Mouse (Mus musculus) limb, embryonic 13.5 days (tissue): ENCODE data around the gene U2af1. TPM values are rescaled to one million over a fixed set of nuclear protein-coding genes. Genes with fewer than 3 reads are reported as not detected.

Experiments
- ATAC-seq: fragments of 200-750 bp; cut with Nextera tagmentation; 2 replicates; pipeline ENCODE4 v1.8.0; 2017; ENCODE audit warnings: low read depth, moderate number of reproducible peaks, moderate TSS enrichment; ENCODE audit not compliant: low FRiP score
- H3K27ac ChIP-seq: fragments of 300-500 bp; sonication (generic); 2 replicates; pipeline ENCODE4 v1.5.1; 2015; ENCODE audit warnings: inconsistent platforms, mild to moderate bottlenecking, moderate library complexity
- H3K27me3 ChIP-seq: fragments of 300-500 bp; sonication (generic); 2 replicates; pipeline ENCODE4 v1.6.1; 2015; ENCODE audit warnings: mild to moderate bottlenecking, inconsistent platforms
- H3K36me3 ChIP-seq: fragments of 300-500 bp; sonication (generic); 2 replicates; pipeline ENCODE4 v1.6.1; 2015; ENCODE audit warnings: inconsistent platforms, mild to moderate bottlenecking, moderate library complexity
- H3K4me1 ChIP-seq: fragments of 300-500 bp; sonication (generic); 2 replicates; pipeline ENCODE4 v1.6.1; 2015; ENCODE audit warnings: inconsistent platforms
- H3K4me2 ChIP-seq: fragments of 300-500 bp; sonication (generic); replicated peaks from 2 replicates; pipeline ENCODE4 v1.6.1; 2015; ENCODE audit warnings: inconsistent platforms, mild to moderate bottlenecking, moderate library complexity
- H3K4me3 ChIP-seq: fragments of 300-500 bp; sonication (generic); 2 replicates; pipeline ENCODE4 v1.5.1; 2015; ENCODE audit warnings: moderate library complexity, mild to moderate bottlenecking, inconsistent platforms
- H3K9ac ChIP-seq: fragments of 300-500 bp; sonication (generic); 2 replicates; pipeline ENCODE4 v1.6.1; 2015; ENCODE audit warnings: mild to moderate bottlenecking, inconsistent platforms
- H3K9me3 ChIP-seq: fragments of 300-500 bp; sonication (generic); 2 replicates; pipeline ENCODE4 v1.6.1; 2016; ENCODE audit warnings: inconsistent platforms
- WGBS: fragments of 180-500 bp; shearing (Covaris S2); methylation state at CpG from one replicate; pipeline ENCODE4 v1.1.7; 2015; 5-methylcytosine and 5-hydroxymethylcytosine counted together
- polyA plus RNA-seq: library from polyadenylated mRNA; unstranded; fragments of >200 nt; fragmentation: Nextera tagmentation; extraction: Ambion mirVana; gene quantifications from 2 replicates; pipeline ENCODE4 v1.2.1, GENCODE M21; 2015

The U2af1 gene
- polyA plus RNA-seq, 1 experiment from 2014 or later, result 354 TPM

DNA sequence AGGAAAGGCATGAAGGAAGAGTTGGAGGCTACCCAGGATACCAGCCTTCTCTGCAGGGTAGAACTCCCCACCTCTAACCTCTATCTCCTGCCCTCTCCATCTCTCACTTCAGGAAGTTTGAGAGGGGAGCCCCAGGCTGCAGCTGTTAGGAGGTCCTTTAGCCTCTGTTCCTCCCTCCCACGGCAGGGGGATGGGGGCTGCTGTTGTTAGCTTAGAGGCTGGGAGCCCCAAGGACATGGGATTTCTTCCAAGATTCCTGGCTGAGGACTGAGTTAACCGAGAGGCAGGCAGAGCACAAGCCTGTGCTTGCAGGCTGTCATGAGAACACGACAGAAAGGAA is 27.5 kb upstream of the U2af1 start:
- Histone ChIP-seq H3K27ac (peak overlapping the region; percentile 86), H3K9me3 (no peaks in the 10 kb centered on the region), H3K4me2 (peak overlapping the region; percentile 35), H3K27me3 (peaks cover 6% of the 10 kb centered on the region; the same call in 1 of the 2 replicates), H3K4me3 (no peak overlapping the region), H3K4me1 (peaks cover 11% of the 10 kb centered on the region), H3K9ac (peak overlapping the region; percentile 40), H3K36me3 (no peaks in the 10 kb centered on the region)
- WGBS, result 36% methylated on average over 3 of the region's 3 CpGs
- ATAC-seq, result peak; percentile 73

DNA sequence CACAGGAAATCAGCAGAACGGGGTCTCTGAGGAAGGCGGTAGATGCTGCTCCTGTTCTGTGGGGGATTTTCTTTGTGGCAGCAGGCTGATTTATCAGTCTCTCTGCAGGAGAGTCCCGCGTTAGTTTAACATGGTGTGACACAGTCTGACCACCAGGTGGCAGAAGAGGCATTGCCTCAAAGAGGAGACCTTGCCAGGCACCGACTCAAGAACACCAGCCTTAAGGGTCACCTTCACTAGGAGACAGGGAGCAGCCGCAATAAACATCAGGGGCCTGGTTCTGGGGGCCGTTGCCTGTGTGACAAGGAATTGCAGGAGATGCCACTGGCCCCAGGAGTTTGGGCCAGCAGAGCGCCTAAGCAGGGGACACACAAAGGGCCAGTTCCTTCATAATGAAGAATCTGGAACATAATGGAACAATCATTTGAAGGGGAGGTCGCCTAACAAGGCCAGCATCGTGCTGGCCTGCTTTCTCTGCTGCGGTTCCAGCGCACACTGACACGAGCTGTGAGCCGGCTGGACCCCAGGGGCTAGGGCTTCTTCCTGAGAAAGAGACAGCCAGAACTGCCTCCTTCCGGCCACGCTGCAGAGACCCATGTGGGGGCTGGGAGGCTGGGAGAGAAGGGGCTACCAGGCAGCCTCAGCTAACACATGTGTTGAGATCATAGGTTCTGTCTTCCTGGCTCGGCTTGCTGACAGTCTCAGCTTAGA is 27.0 kb upstream of the U2af1 start:
- peak; percentile 65 for ATAC-seq
- Histone ChIP-seq H3K4me1 (peaks cover 11% of the 10 kb centered on the region), H3K9me3 (no peaks in the 10 kb centered on the region), H3K27ac (peak overlapping the region; percentile 86), H3K36me3 (no peaks in the 10 kb centered on the region), H3K4me2 (peak overlapping the region; percentile 35), H3K4me3 (no peak overlapping the region), H3K9ac (peak overlapping the region; percentile 40), H3K27me3 (peaks cover 6% of the 10 kb centered on the region; the same call in 1 of the 2 replicates)
- WGBS, result 9% methylated on average over 17 of the region's 17 CpGs

DNA sequence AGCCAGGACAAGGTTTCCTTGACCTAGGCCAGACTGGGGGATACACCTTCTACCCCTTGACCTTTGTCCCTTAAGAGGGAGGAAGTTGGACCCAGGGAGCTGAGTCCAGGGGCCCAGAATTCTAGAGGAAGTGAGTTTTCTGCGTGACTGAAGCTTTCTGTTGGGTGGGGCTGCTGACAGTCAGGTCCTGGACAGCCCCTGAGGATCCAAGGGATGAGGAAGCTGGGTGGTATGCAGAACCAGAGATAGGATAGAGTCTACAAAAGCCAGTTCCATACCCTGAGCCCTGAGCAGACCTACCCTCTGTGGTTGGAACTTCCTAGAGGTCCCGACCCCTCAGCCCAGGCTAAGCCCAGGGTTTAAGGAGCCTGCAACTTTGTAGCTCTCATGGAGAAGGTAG is 21.8 kb upstream of the U2af1 start:
- Histone ChIP-seq H3K9ac (no peak overlapping the region), H3K4me3 (no peak overlapping the region), H3K27me3 (peaks cover 14% of the 10 kb centered on the region; the same call in 1 of the 2 replicates), H3K4me2 (no peak overlapping the region), H3K4me1 (no peaks in the 10 kb centered on the region), H3K9me3 (no peaks in the 10 kb centered on the region), H3K27ac (no peak overlapping the region), H3K36me3 (no peaks in the 10 kb centered on the region)
- 63% methylated on average over 2 of the region's 2 CpGs for WGBS
- no peak for ATAC-seq

DNA sequence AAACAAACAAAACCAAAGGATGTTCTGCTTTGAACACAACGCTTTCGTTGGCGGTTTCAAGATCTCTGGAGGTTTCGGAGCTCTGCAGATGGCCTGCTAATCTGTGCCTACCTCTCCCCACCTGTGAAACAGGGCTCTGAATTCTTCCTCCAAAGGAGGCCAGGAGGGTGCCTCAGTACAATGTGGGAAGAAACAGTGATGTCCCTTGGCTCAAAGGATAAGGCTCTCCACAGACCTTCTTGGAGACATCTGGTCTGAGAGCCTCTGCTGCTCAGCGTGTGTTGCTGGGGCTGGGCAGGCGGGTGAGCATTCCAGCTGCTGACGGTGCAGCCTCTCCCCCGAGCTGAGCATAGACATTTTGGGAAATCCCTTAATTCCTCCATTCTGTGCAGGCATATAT is 18.8 kb upstream of the U2af1 start, which contains the start of gene Cryaa:
Cryaa (plus strand) TSS at position 301 of the 400 bp plus-strand sequence.
- no peaks in the 10 kb centered on the region for H3K36me3 ChIP-seq
- H3K27me3 ChIP-seq, result peaks cover 8% of the 10 kb centered on the region; the same call in 1 of the 2 replicates
- H3K4me3 ChIP-seq, result no peak within 1 kb of the TSS
- 69% methylated on average over 8 of the region's 8 CpGs for WGBS
- H3K4me2 ChIP-seq, result no peak within 1 kb of the TSS
- no peak within 1 kb of the TSS for H3K9ac ChIP-seq
- H3K4me1 ChIP-seq, result no peaks in the 10 kb centered on the region
- ATAC-seq, result no peak
- H3K9me3 ChIP-seq, result no peaks in the 10 kb centered on the region
- H3K27ac ChIP-seq, result no peak within 1 kb of the TSS

DNA sequence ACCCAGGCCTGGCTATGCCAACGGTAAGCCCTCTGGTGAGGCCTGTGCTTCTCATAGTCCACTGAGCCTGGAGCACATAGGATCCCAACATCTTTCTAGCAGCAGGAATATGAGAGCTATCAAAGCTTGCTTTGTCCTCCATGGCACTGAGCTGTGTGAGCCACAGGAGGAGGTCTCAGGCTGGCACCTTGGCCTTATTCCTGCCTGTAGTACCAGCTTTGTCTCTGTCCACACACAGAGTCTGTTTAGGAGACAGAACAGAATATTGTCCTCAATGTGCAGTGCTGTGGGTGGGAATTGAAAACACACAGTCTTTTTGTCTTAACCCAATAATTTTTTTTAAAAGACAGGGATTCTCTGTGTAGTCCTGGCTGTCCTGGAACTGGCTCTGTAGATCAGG is 15.7 kb upstream of the U2af1 start:
- Histone ChIP-seq H3K27me3 (peaks cover 8% of the 10 kb centered on the region; the same call in 1 of the 2 replicates), H3K4me2 (no peak overlapping the region), H3K36me3 (no peaks in the 10 kb centered on the region), H3K4me1 (no peaks in the 10 kb centered on the region), H3K27ac (no peak overlapping the region), H3K9ac (no peak overlapping the region), H3K4me3 (no peak overlapping the region), H3K9me3 (no peaks in the 10 kb centered on the region)
- ATAC-seq, result no peak
- 95% methylated on average over 1 of the region's 1 CpGs for WGBS

DNA sequence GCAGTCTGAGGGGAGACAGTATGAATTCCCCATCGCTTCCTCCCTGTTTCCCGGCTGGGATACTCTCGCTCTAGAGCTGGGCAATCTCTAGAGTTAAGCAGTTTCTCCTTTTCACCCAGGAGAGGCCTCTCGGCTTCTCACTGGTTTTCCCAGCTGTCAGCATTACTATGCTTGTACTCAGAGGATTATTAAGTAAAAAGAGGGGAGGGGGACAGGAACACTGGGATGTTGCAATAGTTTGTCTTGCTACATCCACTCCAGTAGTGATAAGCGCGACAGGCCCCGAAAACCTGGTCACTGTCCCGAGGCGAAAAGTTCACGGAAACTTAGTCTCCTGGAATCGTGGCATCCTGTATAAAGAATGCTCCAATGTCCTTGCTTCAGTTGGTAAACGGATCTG is 13.6 kb upstream of the U2af1 start:
- H3K27ac ChIP-seq, result no peak overlapping the region
- WGBS, result 86% methylated on average over 12 of the region's 12 CpGs
- H3K4me2 ChIP-seq, result no peak overlapping the region
- H3K4me3 ChIP-seq, result no peak overlapping the region
- H3K9ac ChIP-seq, result no peak overlapping the region
- H3K27me3 ChIP-seq, result no peaks in the 10 kb centered on the region
- H3K4me1 ChIP-seq, result no peaks in the 10 kb centered on the region
- no peaks in the 10 kb centered on the region for H3K9me3 ChIP-seq
- no peak for ATAC-seq
- H3K36me3 ChIP-seq, result no peaks in the 10 kb centered on the region

DNA sequence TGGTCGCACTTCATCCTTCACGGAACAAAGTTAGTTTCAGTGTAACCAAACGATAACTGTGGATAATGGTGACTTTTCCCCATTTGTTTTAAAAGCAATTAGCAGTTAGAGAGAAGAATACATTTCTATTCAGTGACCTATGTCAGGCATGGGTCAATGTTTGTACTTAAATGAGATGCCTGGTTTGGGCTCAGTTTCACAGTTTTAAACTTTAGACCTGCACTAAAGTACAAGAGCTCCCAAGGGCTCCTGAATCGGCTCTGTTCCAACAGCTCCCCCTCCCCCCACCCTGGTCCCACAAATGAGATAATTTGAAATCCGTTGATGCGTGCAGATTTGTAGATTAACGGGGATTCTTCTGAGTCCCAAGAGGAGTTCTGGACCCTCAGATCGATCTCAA is 13.0 kb upstream of the U2af1 start:
- no peak overlapping the region for H3K4me3 ChIP-seq
- no peaks in the 10 kb centered on the region for H3K27me3 ChIP-seq
- H3K36me3 ChIP-seq, result no peaks in the 10 kb centered on the region
- no peaks in the 10 kb centered on the region for H3K9me3 ChIP-seq
- whole genome bisulfite sequencing, result 70% methylated on average over 8 of the region's 8 CpGs
- no peak for ATAC-seq
- H3K4me2 ChIP-seq, result no peak overlapping the region
- no peak overlapping the region for H3K27ac ChIP-seq
- no peak overlapping the region for H3K9ac ChIP-seq
- no peaks in the 10 kb centered on the region for H3K4me1 ChIP-seq

DNA sequence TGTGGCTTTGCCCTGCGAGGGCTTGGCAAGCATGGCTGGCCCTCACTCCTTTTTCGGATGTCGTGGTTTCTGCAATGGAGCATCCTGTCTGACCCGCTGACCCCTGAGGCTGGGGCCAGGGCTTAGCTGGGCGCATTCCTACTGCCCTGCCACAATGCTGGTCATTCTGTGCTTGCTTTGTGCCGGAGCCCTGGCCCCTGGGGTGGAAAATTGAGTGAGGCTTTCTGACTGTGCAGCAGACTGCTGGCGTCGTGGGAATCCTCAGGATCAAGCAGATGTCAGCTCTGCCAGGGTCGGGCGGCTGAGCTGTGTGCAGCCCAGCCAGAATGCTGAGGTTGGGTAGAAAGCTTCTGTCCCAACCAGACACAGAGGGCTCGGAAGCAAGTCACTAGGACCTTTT is 11.5 kb upstream of the U2af1 start:
- ATAC-seq, result no peak
- H3K9me3 ChIP-seq, result no peaks in the 10 kb centered on the region
- H3K9ac ChIP-seq, result no peak overlapping the region
- no peaks in the 10 kb centered on the region for H3K36me3 ChIP-seq
- no peaks in the 10 kb centered on the region for H3K4me1 ChIP-seq
- no peak overlapping the region for H3K27ac ChIP-seq
- no peaks in the 10 kb centered on the region for H3K27me3 ChIP-seq
- H3K4me2 ChIP-seq, result no peak overlapping the region
- H3K4me3 ChIP-seq, result no peak overlapping the region
- 57% methylated on average over 11 of the region's 11 CpGs for WGBS

DNA sequence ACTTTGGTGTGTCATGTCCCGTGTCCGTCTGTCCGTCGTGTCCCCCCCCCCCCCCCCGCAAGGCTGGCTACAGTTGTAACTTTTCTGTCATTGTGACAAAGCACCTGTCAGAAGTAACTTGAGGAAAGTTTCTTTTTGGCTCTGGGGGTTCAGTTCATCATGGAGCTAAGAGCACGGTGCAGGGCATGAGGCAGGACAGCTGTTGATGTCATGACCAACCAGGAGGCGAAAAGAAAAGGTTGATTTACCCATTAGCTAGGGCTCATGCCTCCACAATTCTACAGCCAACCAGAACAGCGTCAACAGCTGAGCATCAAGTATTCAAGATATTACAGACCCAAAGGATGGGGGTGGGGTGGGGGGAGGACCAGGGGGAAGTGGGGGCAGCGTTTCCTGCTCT is 9.6 kb upstream of the U2af1 start:
- Histone ChIP-seq H3K27ac (no peak overlapping the region), H3K36me3 (no peaks in the 10 kb centered on the region), H3K9me3 (no peaks in the 10 kb centered on the region), H3K27me3 (no peaks in the 10 kb centered on the region), H3K4me1 (no peaks in the 10 kb centered on the region), H3K4me3 (no peak overlapping the region), H3K9ac (no peak overlapping the region), H3K4me2 (no peak overlapping the region)
- 0 out of 2 replicates have a peak, but pooled peaks have one; percentile 40 for ATAC-seq
- WGBS, result 63% methylated on average over 9 of the region's 9 CpGs

DNA sequence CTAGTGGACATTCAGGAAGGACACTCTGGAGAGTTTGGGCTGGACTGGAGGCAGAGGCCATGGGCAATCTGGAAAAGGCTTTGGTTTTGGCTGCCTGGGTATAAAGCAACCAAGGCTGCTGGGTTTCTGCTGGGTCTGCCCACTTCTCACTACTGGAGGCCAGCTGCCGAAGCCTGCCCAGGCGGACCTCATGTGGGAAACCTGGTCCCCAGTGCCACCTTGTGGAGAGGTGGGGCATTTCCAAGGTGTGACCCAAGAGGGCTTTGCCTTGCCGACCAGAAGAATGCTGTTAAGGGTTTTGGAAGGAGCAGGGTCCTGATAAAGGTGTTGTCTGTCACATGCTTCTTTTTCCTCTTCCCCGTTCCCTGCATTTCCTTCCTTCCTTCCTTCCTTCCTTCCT is 6.1 kb upstream of the U2af1 start:
- peak; percentile 71; the same call in 1 of the 2 replicates for ATAC-seq
- H3K27ac ChIP-seq, result no peak overlapping the region

DNA sequence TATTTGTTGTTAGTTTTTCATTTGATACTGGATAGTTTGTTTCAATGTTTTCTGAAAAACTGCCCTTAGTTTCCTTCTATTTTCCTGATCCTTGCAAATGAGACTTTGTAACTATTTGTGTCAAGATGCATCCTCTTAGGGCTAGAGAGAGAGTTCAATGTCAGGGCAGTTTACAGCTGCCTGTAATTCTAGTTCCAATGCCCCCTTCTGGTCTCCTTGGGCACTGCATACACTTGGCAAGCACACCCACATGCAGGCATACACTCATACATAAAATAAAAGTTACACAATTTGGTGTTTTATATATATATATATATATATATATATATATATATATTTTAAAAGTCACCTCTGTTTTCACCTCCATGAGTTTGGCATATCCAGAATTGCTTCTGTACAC is 4.2 kb upstream of the U2af1 start:
- peaks cover 4% of the 10 kb centered on the region; the same call in 1 of the 2 replicates for H3K4me1 ChIP-seq
- no peak for ATAC-seq
- H3K36me3 ChIP-seq, result no peaks in the 10 kb centered on the region
- H3K9me3 ChIP-seq, result no peaks in the 10 kb centered on the region
- H3K27me3 ChIP-seq, result no peaks in the 10 kb centered on the region
- no peak overlapping the region for H3K27ac ChIP-seq
- H3K4me3 ChIP-seq, result no peak overlapping the region
- no peak overlapping the region for H3K4me2 ChIP-seq
- H3K9ac ChIP-seq, result no peak overlapping the region

More for the DNA sequence above, 6.1 kb upstream of the U2af1 start:
- H3K27me3 ChIP-seq, result no peaks in the 10 kb centered on the region
- H3K4me2 ChIP-seq, result no peak overlapping the region
- H3K4me3 ChIP-seq, result no peak overlapping the region
- H3K9ac ChIP-seq, result no peak overlapping the region
- no peaks in the 10 kb centered on the region for H3K9me3 ChIP-seq
- H3K4me1 ChIP-seq, result no peaks in the 10 kb centered on the region
- 13% methylated on average over 4 of the region's 4 CpGs for WGBS
- H3K36me3 ChIP-seq, result no peaks in the 10 kb centered on the region

DNA sequence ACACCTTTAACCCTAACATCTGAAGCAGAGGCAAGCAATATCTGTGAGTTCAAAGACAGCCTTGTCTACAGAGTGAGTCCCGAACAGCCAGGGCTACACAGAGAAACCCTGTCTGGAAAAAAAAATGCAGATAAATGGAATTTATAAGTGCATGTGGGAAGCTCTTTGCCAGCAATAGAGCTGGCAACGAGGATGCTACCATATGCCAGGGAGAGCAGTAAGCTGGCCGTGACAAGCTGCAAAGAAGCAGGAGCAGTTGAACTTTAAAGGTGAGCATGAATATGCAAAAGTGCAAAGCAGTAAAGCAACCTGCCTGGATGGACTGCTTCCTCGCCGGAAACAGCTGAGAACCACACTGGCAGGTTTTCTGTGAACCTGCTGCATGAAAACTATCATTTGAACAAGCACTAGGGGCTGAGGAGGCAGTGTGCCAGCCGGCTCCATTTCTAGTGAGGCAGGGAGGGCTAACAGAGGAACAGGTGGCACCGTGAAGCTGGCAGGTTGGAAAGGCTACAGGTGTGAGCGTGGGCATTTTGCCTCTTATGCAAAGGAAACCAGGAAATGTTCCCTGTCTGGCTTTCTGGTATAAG is 2.1 kb upstream of the U2af1 start:
- Histone ChIP-seq H3K27ac (no peak overlapping the region), H3K4me2 (no peak overlapping the region), H3K36me3 (peaks cover 13% of the 10 kb centered on the region), H3K4me1 (peaks cover 20% of the 10 kb centered on the region), H3K9ac (no peak overlapping the region; the same call in 1 of the 2 replicates), H3K9me3 (no peaks in the 10 kb centered on the region), H3K27me3 (no peaks in the 10 kb centered on the region), H3K4me3 (no peak overlapping the region)
- no peak for ATAC-seq
- 67% methylated on average over 8 of the region's 8 CpGs for WGBS

DNA sequence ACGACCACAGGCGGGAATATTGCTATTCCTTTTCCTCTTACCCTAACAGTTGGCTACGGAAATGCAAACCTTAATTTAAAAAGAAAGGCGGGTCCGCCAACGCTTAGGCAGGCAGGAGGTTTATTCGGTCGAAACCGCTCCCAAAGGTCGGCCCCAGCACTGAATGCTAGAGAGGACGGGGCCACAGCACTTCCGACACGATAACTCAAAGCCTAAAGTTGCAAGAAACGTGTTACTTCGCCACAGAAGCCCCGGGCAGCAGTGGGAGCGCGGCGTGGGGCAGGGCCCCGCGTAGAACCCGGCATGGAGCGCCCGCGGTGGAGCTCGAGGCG is 590 bp downstream of the U2af1 start:
- Histone ChIP-seq H3K9me3 (no peaks in the 10 kb centered on the region), H3K4me1 (peaks cover 27% of the 10 kb centered on the region), H3K4me2 (peak overlapping the region; percentile 94), H3K4me3 (peak overlapping the region; percentile 98), H3K9ac (peak overlapping the region; percentile 98), H3K36me3 (peaks cover 38% of the 10 kb centered on the region), H3K27me3 (no peaks in the 10 kb centered on the region), H3K27ac (peak overlapping the region; percentile 81; the same call in 1 of the 2 replicates)
- WGBS, result under 1% methylated on average over 27 of the region's 27 CpGs
- no peak for ATAC-seq
